In the genomic region with DNA sequence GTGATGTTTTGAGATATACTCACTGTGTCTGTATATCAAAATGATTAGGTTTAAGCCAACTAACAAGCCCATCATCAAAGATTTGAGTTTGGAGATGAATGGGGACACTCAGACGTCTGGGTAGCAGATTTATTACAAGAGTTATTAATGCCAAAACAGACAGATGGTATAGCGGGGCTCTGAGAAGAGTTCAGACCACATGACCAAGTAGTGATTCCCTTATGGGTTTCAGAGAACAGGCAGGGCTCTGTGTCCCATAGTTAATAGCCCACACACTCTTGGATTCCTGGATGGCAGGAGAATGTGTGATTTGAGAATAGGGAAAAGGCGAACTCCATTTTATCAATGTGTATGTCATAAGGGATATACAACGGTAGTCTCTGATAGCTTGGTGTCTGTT, we compare ENCODE assay signal across 18 mouse cellular contexts.
DNase-seq lines count a peak whose midpoint lies in the region; ATAC-seq lines count a peak whose summit lies in the region.
"Had no signal": no experiment of that assay in that cellular context is flagged by ENCODE, and none has a peak within 500 bp of the region (broad histone marks: within the 10 kb centered on the region; RNA-seq: fewer than 3 reads in every experiment).

No protein-coding gene starts in this region.

- peaks cover 6% of the 10 kb centered on the region; the same call in 1 of the 2 replicates for H3K36me3 ChIP-seq in forebrain, embryonic 16.5 days (ENCODE audit: control insufficient read depth, insufficient read depth)
- peaks cover 81% of the 10 kb centered on the region for H3K36me3 ChIP-seq in forebrain, embryonic 10.5 days (replicated peaks)
- peaks cover 38% of the 10 kb centered on the region for H3K36me3 ChIP-seq in midbrain, embryonic 13.5 days
- peaks cover 6% of the 10 kb centered on the region; the same call in 1 of the 2 replicates for H3K36me3 ChIP-seq in midbrain, embryonic 15.5 days (replicated peaks)
- peaks cover 11% of the 10 kb centered on the region; the same call in 1 of the 2 replicates for H3K36me3 ChIP-seq in neural tube, embryonic 14.5 days (ENCODE audit: control insufficient read depth, insufficient read depth, low read length)

- 70% methylated on average over 4 of the region's 4 CpGs for WGBS in forebrain, embryonic 16.5 days
- 93% methylated on average over 4 of the region's 4 CpGs for WGBS in forebrain, embryonic 10.5 days
- WGBS in midbrain, embryonic 13.5 days, result 72% methylated on average over 4 of the region's 4 CpGs
- WGBS in midbrain, embryonic 15.5 days, result 73% methylated on average over 4 of the region's 4 CpGs
- WGBS in neural tube, embryonic 14.5 days, result 51% methylated on average over 4 of the region's 4 CpGs

- no peaks in the 10 kb centered on the region for H3K4me1 ChIP-seq in forebrain, embryonic 16.5 days (replicated peaks; ENCODE audit: control insufficient read depth, insufficient read depth, low read length)
- H3K4me1 ChIP-seq in forebrain, embryonic 10.5 days, result no peaks in the 10 kb centered on the region
- H3K4me1 ChIP-seq in midbrain, embryonic 13.5 days (replicated peaks), result no peaks in the 10 kb centered on the region
- H3K4me1 ChIP-seq in midbrain, embryonic 15.5 days, result no peaks in the 10 kb centered on the region
- no peaks in the 10 kb centered on the region for H3K4me1 ChIP-seq in neural tube, embryonic 14.5 days (ENCODE audit: control insufficient read depth, insufficient read depth, low read length)
- H3K4me1 ChIP-seq: intestine, embryonic 15.5 days had no signal

- no peaks in the 10 kb centered on the region for H3K27me3 ChIP-seq in forebrain, embryonic 16.5 days (replicated peaks; ENCODE audit: control insufficient read depth, insufficient read depth, low read length)
- H3K27me3 ChIP-seq in forebrain, embryonic 10.5 days (ENCODE audit: poor library complexity, severe bottlenecking), result no peaks in the 10 kb centered on the region
- no peaks in the 10 kb centered on the region for H3K27me3 ChIP-seq in midbrain, embryonic 13.5 days
- no peaks in the 10 kb centered on the region for H3K27me3 ChIP-seq in midbrain, embryonic 15.5 days (replicated peaks)
- no peaks in the 10 kb centered on the region for H3K27me3 ChIP-seq in neural tube, embryonic 14.5 days (ENCODE audit: control insufficient read depth, insufficient read depth, low read length)
- H3K27me3 ChIP-seq: intestine, embryonic 15.5 days; liver, embryonic 12.5 days had no signal

- H3K27ac ChIP-seq in forebrain, embryonic 16.5 days (ENCODE audit: low read length), result no peak overlapping the region
- H3K27ac ChIP-seq in forebrain, embryonic 10.5 days, result no peak overlapping the region
- H3K27ac ChIP-seq in midbrain, embryonic 13.5 days, result no peak overlapping the region
- H3K27ac ChIP-seq in midbrain, embryonic 15.5 days, result no peak overlapping the region
- H3K27ac ChIP-seq in neural tube, embryonic 14.5 days (ENCODE audit: low read depth, low read length), result no peak overlapping the region
- H3K27ac ChIP-seq: intestine, embryonic 15.5 days; liver, embryonic 12.5 days had no signal

- H3K4me2 ChIP-seq in forebrain, embryonic 16.5 days (ENCODE audit: low read length), result no peak overlapping the region
- H3K4me2 ChIP-seq in midbrain, embryonic 13.5 days (replicated peaks), result no peak overlapping the region
- no peak overlapping the region for H3K4me2 ChIP-seq in midbrain, embryonic 15.5 days
- no peak overlapping the region for H3K4me2 ChIP-seq in neural tube, embryonic 14.5 days (ENCODE audit: low read depth, low read length)
- H3K4me2 ChIP-seq: intestine, embryonic 15.5 days; liver, embryonic 12.5 days; lung, embryonic 14.5 days had no signal

- H3K9ac ChIP-seq in forebrain, embryonic 16.5 days (replicated peaks; ENCODE audit: low read depth, low read length), result no peak overlapping the region
- H3K9ac ChIP-seq in midbrain, embryonic 13.5 days (replicated peaks), result no peak overlapping the region
- H3K9ac ChIP-seq in midbrain, embryonic 15.5 days, result no peak overlapping the region
- no peak overlapping the region for H3K9ac ChIP-seq in neural tube, embryonic 14.5 days (replicated peaks; ENCODE audit: low read depth, low read length)
- H3K9ac ChIP-seq: intestine, embryonic 15.5 days; liver, embryonic 12.5 days; lung, embryonic 14.5 days had no signal

- no peak for DNase-seq in forebrain, embryonic 10.5 days (ENCODE audit: extremely low spot score, low spot score)
- peak; percentile 9 for DNase-seq in cerebellum, adult 9-11 months
- DNase-seq: embryo, embryonic 11 days; gastrocnemius, postnatal 36 days; kidney, adult 9 months; kidney, postnatal 25 days; lung, postnatal 36 days; right cerebral cortex, postnatal 4 days; thymus, adult 2 months had no signal

- H3K9me3 ChIP-seq in forebrain, embryonic 16.5 days (ENCODE audit: control insufficient read depth, low read length), result no peaks in the 10 kb centered on the region
- no peaks in the 10 kb centered on the region for H3K9me3 ChIP-seq in forebrain, embryonic 10.5 days
- H3K9me3 ChIP-seq in midbrain, embryonic 13.5 days, result no peaks in the 10 kb centered on the region
- H3K9me3 ChIP-seq in midbrain, embryonic 15.5 days, result no peaks in the 10 kb centered on the region
- H3K9me3 ChIP-seq in neural tube, embryonic 14.5 days (ENCODE audit: control insufficient read depth, low read length), result no peaks in the 10 kb centered on the region
- H3K9me3 ChIP-seq: intestine, embryonic 15.5 days; liver, embryonic 12.5 days had no signal

- peak; percentile 75 for ATAC-seq in forebrain, embryonic 16.5 days
- ATAC-seq in midbrain, embryonic 13.5 days, result peak; percentile 14; the same call in 1 of the 2 replicates
- ATAC-seq in midbrain, embryonic 15.5 days (replicated peaks), result no peak
- peak; percentile 65; the same call in 1 of the 2 replicates for ATAC-seq in neural tube, embryonic 14.5 days (ENCODE audit: low read depth)
- ATAC-seq in frontal cortex, adult (ENCODE audit: low TSS enrichment), result no peak
- ATAC-seq: intestine, embryonic 15.5 days had no signal

- no peak overlapping the region for H3K4me3 ChIP-seq in forebrain, embryonic 16.5 days (replicated peaks; ENCODE audit: low read length)
- H3K4me3 ChIP-seq in forebrain, embryonic 10.5 days, result no peak overlapping the region
- no peak overlapping the region for H3K4me3 ChIP-seq in midbrain, embryonic 13.5 days (replicated peaks)
- no peak overlapping the region for H3K4me3 ChIP-seq in midbrain, embryonic 15.5 days
- no peak overlapping the region for H3K4me3 ChIP-seq in neural tube, embryonic 14.5 days (ENCODE audit: low read depth, low read length)
- H3K4me3 ChIP-seq: intestine, embryonic 15.5 days; liver, embryonic 12.5 days; myocyte had no signal

Comparison
In these comparisons a context has a peak if more than half of its experiments do, and no peak if none do; other contexts are left out.
1. ATAC-seq: peak in forebrain, embryonic 16.5 days (single experiment), midbrain, embryonic 13.5 days (single experiment) and neural tube, embryonic 14.5 days (single experiment); none in midbrain, embryonic 15.5 days (single experiment) and frontal cortex, adult (single experiment).